Mouse (Mus musculus) kidney, adult 2 months (tissue): ENCODE measurements around the gene Tmem170b. TPM values are rescaled to one million over a fixed set of nuclear protein-coding genes. Genes with fewer than 3 reads are reported as not detected.

Experiments used
- DNase-seq: peaks from one replicate; pipeline ENCODE4 v3.0.0; 2021
- H3K27ac ChIP-seq: fragments of 200-500 bp; 2 replicates; pipeline ENCODE4 v1.5.1; 2012; ENCODE audit warnings: low read depth, low read length, control low read depth, inconsistent platforms; ENCODE audit not compliant: insufficient read depth
- H3K27me3 ChIP-seq: fragments of 200-500 bp; replicated peaks from 2 replicates; pipeline ENCODE4 v1.6.1; 2012; ENCODE audit warnings: mild to moderate bottlenecking, moderate library complexity, low read length, inconsistent platforms; ENCODE audit not compliant: control insufficient read depth, insufficient read depth
- H3K36me3 ChIP-seq: fragments of 200-500 bp; 2 replicates; pipeline ENCODE4 v1.6.1; 2012; ENCODE audit warnings: mild to moderate bottlenecking, moderate library complexity, low read length, inconsistent platforms; ENCODE audit not compliant: control insufficient read depth, insufficient read depth
- H3K4me1 ChIP-seq: fragments of 200-500 bp; 2 replicates; pipeline ENCODE4 v1.6.1; 2011; ENCODE audit warnings: low read length; ENCODE audit not compliant: control insufficient read depth, insufficient read depth
- H3K4me3 ChIP-seq: fragments of 200-500 bp; 2 replicates; pipeline ENCODE4 v1.5.1; 2011; ENCODE audit warnings: mild to moderate bottlenecking, low read depth, low read length, control low read depth; ENCODE audit not compliant: insufficient read depth
- CTCF ChIP-seq: fragments of 200-500 bp; conservative IDR thresholded peaks from 2 replicates; pipeline ENCODE4 v1.5.1; 2011; ENCODE audit warnings: low read depth, mild to moderate bottlenecking, control low read depth, low read length, moderate library complexity, mixed read lengths; ENCODE audit not compliant: insufficient read depth, insufficient read length
- POLR2A ChIP-seq: fragments of 200-500 bp; IDR thresholded peaks from one replicate; pipeline ENCODE4 v1.6.1; 2011; ENCODE audit warnings: low read depth, low read length, control low read depth
- WGBS: fragments of 180-500 bp; shearing (Covaris S2); methylation state at CpG from one replicate; pipeline ENCODE4 v1.1.7; 2018; 5-methylcytosine and 5-hydroxymethylcytosine counted together
- polyA plus RNA-seq: library from polyadenylated mRNA; depleted of rRNA; stranded (reverse); fragments of >200 nt; gene quantifications from 2 replicates; pipeline ENCODE4 v1.2.3, GENCODE M21; 2012; rRNA removed

Tmem170b gene
- polyA plus RNA-seq, 1 experiment, result 4.0 TPM

DNA sequence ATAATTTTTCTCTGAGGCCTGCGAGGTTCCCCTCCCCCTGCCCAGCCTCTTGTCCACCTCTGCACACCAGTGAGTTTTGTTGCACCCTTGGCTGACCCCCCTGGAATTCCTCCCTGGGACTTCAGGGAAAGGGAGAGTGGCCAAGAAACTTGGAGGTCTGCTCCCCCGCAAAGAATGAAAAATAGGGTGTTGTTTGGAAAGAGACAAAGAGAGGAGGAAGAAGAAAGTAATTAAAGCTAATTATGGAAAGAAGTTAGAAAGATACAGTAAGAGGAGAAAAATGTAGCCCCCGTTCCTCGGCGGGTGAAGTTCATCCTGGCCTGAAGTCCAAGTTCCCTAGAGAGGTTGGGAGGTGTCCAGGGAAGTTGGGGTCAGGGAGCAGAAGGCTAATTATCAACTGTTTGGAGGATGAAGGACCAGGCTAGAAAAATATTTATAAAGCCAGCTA lies 83.9 kb downstream of the Tmem170b start:
- peak; percentile 95 for DNase-seq
- Histone ChIP-seq H3K36me3 (no peaks in the 10 kb centered on the region), H3K4me1 (peaks cover 17% of the 10 kb centered on the region), H3K27ac (peak overlapping the region; percentile 95), H3K27me3 (no peaks in the 10 kb centered on the region), H3K4me3 (no peak overlapping the region)
- TF ChIP-seq POLR2A (no peak), CTCF (no peak)
- 10% methylated on average over 5 of the region's 5 CpGs for WGBS

Other genes starting within 250 kb of the Tmem170b start
- 24.0 and 24.7 TPM in 2 replicates for gene Nedd9, start 118.5 kb upstream of the Tmem170b start, polyA plus RNA-seq
- 165 and 199 TPM in 2 replicates for gene Adtrp, start 241.8 kb downstream of the Tmem170b start, polyA plus RNA-seq